Mouse (Mus musculus): ENCODE data around the gene Tkfc.
"Not testable (repeated sequence)": the region's sequence is repeated elsewhere in the genome, so short reads cannot be mapped to it uniquely, and the experiment has no call there.

The Tkfc gene

DNA sequence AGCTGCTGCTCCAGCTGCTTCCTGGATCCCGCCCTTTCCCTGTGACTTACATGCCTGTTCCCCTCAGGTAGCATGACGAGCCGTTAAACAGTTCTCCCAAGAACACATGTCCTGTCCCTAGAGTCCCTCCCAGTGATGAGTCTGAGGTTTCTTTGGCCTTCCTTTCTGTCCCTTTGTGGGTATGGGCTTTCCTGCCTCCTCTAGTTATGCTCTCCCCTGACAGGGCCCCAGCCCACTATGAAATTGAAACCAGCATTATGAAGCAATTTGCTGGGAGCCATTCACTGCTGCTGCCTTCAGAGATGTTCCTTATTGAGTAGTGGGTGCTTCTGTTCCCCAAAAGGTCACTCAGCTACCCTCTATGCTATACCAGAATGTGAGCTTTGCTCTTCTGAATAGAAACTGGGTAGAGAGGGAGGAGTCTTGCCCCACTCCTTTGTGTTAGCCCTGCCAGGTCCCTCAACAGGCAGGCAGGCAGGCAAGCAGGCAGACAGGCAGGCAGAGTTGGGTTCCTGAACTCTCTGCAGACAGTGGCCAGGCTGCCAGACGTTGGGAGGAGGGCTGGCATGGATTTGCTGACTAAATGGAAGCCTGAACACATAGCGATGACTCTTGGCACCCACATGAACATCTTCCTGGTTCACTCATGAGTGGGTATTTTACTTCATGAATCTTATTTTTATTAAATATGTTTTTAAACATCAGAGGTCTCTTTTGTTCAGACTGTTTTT lies 16.2 kb downstream of the Tkfc start:
- DNase-seq (ENCODE audit: low spot score in 2 of 2): no peak

DNA sequence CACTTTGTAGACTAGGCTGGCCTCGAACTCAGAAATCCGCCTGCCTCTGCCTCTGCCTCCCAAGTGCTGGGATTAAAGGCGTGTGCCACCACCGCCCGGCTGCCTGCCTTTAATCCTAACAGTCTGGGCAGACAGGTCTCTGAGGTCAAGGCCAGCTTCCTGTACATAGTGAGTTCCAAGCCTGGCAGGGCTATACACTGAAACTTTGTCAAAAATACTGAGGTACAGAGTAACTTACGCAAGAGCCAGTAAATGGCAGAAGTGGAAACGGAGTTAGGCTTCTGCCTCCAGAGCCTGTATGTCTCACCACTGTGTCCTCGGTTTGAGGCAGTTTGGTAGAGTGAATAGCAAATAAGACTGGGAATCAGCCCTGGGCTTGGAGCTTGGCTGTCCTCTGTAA lies 18.2 kb downstream of the Tkfc start:
- no peak for DNase-seq (ENCODE audit: low spot score in 2 of 2)

DNA sequence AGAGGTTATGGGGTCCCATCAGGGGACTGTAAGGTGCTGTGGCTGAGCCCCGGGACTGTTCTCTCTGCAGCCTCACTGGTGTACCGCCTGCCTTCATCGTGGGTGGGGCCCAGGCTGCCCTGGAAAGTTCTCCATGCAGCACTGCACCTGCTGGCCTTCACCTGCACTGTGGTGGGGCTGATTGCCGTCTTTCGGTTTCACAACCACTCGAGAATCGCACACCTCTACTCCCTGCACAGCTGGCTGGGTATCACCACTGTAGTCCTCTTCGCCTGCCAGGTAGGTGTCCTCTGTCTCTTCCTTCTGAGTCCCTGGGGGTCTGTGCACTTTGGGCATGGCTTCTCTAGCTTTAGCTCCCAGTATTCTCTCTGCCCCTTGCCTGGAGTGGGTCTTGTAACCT lies 20.3 kb downstream of the Tkfc start:
- DNase-seq (ENCODE audit: low spot score in 2 of 2): no peak

DNA sequence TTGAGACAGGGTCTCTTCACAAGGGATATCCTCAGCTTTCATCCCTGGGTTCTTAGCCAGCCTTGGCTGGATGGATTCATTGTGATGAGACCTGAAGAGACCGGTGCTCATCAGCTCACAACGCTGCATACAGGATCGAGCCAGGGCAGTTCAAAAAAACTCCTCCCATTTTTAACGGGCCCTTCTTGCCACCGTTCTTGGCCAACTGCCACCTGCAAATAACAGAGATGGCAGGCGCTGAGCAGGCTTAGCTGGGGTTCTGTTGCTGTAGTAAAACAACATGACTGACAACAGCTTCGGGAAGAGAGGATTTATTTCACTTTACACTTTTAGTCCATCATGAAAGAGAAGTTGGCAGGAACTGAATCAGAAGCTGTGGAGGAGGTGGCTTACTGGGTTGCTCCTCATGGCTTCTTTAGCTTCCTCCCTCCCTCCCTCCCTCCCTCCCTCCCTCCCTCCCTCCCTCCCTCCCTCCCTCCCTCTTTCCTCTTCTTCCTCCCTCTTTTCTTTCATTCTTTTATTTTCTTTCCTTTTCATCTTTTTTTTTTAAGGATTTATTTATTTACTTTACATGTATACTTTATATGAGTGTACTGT lies 21.8 kb downstream of the Tkfc start:
- DNase-seq (ENCODE audit: low spot score in 2 of 2): no peak

DNA sequence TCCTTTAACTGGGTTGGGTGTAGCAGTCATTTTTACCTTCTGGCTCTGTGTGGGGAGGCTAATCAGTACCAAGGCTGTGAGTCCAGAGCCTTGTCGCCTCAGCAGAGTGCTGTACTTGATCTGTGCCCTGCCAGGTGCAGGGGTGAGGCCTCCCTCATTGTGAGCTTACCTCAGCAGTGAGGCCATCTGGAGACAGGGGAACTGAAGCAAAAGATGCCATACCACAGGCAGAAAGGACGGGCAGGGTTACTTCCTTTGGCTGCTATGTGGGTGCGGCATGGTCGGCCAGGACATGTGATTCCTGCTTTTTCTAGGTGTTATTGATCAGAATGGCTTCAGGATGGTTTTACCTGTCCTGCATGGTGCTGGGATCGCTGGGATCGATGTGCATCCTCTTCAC lies 23.5 kb downstream of the Tkfc start:
- DNase-seq (ENCODE audit: low spot score in 2 of 2): no peak

DNA sequence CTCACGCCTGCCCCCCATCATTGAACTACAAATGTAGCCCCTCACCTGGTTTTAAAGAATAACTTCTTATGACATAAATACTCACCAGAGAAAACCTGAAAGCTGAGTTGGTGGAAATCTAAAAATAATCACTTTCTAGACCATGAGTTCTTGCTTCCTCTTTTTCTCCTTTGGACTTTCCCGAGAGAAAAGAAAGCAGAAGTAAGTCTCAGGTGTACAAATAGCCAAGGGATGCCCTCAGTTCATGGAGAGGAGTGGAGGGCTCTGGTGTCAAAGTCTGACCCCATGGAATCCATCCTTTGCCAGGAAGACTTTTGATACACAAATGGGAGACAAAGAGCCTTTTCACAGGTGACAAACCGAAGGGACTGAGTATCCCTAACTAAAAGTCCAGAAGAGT lies 24.7 kb downstream of the Tkfc start:
- no peak for DNase-seq (ENCODE audit: low spot score in 2 of 2)

DNA sequence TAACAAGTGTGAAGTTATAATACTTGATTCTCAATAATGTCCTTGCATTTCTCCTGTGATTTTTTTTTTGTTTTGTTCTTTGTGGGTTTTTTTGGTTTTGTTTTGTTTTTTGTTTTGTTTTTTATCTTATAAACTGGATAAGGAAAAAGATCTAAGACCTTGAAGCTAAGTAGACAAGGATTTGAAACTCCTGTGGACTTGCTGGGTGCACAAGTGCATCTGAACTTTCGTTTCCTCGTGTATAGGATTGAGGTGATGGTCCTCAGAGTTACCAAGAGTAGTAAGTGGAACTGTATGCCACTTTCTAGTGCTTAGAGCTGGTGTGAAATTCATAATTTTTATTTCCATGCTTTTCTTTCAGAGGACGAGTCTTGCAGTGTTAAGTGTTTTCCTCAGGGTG lies 25.4 kb downstream of the Tkfc start:
- DNase-seq (ENCODE audit: low spot score in 2 of 2): no peak

DNA sequence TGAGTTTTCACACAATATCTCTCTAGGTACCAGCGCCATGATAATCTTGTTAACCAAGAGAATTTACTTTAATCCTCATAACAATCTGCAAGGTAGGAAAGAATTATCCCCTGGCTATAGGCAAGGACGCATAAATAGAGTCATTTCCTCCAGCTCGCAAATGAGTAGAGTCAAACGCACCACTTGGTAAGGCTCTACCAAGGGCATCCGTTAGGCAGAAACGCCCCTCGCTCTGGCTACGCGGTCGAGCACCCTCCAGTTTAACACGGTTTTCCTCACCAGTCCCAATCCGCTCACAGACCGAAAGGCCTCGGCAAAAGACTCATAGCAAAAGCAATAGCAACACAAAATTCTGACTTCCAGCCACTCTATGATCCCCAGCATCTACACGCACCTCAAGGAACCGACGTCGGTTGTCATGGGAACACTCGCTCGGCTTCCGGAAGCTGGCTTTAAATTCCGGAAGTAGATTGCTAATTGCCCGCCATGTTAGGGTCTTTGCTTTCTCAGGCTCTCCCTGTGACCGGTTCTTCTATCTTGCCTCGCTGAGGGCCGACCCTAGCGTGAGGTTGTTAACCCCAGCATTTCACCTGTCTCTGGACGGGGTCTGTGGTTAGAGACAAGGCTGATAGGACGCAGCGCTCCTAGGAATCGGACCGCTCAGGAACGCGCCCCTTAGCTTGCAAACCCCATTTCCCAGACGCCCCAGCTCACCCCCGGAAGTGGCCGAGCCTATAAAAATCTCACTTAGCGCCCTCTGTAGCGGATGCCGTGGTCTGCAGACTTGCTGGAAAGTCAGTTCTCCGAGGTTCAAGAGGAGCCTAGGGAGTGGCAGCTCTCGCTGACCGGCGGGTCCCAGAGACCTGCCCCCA lies 28.5 kb downstream of the Tkfc start, which contains the start of the genes Cyb561a3 and Tmem138:
Cyb561a3 (plus strand) TSS at position 483 of the 872 bp plus-strand sequence.
Tmem138 (minus strand) TSS at position 673 of the 872 bp plus-strand sequence.
- peak; percentile 89 to 94 for DNase-seq (ENCODE audit: low spot score in 2 of 2)

DNA sequence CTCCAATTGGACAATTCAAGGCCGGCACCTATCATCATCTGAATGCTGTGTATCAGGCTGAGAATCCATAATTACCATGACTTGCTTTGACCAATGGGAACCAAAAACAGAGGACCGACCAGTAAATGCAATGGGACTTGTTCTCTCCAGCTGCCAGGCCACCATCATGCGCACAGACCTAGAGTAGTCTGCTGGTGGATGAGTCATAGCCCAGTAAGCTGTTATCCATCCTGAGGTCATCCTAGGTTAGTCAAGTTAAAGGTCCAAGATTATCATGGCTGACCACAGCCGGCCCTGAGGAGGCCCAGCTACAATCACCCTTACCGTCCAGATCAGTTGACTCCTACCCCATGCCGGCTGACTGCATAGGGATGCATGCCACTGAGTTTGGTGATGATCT lies 35.8 kb downstream of the Tkfc start:
- no peak for DNase-seq (ENCODE audit: low spot score in 2 of 2)

DNA sequence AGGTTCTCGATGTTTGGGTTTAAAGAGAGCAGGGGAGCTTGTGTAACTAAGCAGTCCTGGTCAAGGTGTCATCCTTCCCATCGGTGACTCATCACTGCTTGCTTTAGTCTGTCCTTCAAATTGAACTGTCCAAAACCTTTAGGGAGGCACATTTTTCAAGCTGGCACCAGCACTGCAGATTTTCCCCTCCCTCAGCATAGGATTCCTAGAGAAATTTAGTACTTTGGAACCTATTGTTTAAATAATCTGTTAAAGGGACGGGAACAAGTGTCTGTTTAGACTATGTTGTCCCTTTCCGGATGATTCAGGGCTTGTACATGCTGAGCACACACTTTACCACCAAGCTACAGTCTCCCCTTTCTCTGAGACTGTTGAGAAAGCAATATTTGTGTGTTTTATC lies 40.2 kb downstream of the Tkfc start:
- no peak for DNase-seq (ENCODE audit: low spot score in 2 of 2)

DNA sequence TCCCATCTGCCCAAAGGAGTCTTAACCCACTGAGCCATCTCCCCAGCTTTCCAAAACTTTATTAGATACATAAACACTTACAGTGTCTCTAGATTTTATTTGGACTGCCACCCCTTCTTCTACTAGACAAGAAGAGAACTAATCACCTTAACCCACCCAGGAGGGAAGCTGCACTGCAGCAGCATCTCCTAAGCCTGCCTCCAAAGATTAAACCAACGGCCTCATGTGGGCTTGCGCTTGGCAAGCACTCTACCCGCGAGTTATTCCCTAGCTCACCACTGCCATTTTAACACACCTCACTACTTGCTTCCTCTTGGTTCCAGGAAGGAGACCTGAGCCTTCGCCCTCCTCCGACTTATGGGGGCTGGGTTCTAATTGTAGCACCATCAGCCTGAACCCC lies 41.2 kb downstream of the Tkfc start:
- no peak for DNase-seq (ENCODE audit: low spot score in 2 of 2)

DNA sequence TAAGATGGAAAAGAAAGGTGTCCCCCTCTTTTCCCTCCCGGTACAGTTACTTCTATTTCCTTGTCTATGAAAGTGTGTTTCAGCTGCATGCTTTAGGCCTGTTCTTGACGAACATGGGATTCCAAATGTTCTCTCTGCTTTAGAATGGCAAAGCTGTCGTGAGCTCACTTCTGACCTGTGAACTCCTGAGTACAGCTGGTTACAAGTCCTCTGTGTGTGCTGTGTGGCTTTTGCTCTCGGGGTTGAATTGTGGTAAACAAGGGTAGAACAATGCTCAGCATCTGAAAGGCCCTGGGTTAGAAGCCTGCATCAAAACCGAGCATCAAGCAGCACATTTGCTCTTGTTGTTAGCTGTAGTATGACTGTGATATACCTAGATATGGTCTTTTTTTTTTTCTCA lies 43.1 kb downstream of the Tkfc start:
- no peak for DNase-seq (ENCODE audit: low spot score in 2 of 2)

DNA sequence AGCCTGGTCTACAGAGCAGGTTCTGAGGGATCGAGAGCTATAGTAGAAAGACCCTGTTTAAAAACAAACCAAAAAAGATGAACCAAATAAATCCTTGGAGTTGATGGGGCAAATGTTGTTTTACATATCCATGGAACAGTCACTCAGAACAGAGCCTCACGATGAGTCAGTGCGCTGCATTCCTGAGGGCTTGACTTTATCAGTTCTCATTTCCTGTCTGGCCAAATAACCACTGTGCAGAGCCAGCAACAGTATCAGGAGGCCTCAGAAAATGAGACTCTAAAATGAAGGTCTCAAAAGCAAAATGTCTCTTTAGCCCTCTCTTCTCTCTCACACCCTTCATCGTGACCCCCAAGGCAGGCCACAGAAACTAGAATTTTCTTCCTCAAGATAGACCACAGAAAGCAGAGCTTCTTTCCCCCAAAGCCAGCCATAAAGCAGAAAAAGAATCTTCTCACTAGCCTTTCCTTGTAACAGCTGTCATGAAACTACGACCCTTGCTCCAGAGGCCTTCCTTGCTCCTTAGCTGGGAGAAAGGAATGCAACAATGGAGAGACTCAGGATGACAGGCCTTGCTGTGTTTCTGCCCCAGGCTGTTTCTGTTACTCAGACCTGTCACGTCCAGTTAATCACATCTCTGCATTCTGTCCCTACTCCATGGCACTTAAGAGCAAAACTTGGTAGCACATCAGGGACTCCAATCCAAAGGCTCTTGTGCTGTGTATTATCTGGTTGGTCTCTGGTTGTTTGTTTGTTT lies 43.7 kb downstream of the Tkfc start:
- DNase-seq (ENCODE audit: low spot score in 2 of 2): no peak

DNA sequence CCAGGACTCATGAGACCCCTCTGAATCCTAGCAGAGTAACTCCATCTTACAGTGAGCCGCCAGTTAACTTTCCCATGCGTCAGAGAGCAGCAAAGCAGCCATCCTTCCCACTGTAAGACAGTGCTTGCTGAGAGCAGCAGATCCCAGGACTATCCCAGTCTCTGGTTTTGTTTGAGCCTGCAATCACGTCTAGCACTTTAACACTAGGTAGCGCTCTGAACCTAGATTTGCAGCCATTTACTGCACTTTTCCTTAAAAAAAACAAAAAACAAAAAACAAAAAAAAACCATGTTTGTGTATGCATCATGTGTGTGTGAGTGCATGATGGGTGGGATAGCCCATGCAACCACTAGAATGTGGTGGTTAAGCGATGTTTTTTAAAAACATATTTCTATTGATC lies 45.3 kb downstream of the Tkfc start:
- DNase-seq (ENCODE audit: low spot score in 2 of 2): no peak

DNA sequence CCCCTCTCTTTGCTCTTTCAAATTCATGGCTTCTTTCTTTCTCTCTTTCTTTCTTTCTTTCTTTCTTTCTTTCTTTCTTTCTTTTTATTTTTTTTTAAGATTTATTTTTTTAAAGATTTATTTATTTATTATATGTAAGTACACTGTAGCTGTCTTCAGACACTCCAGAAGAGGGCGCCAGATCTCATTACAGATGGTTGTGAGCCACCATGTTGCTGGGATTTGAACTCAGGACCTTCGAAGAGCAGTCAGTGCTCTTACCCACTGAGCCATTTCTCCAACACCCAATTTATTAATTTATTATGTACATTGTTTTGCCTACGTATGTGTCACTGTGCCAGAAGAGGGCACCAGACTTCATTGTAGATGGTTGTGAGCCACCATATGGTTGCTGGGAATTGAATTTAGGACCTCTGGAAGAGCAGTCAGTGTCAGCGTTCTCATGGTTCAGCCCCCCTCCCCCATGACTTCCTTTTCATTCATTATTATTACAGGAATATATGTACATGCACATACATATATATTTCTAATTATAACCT lies 47.5 kb downstream of the Tkfc start:
- not testable (repeated sequence) for DNase-seq (ENCODE audit: low spot score in 2 of 2)

DNA sequence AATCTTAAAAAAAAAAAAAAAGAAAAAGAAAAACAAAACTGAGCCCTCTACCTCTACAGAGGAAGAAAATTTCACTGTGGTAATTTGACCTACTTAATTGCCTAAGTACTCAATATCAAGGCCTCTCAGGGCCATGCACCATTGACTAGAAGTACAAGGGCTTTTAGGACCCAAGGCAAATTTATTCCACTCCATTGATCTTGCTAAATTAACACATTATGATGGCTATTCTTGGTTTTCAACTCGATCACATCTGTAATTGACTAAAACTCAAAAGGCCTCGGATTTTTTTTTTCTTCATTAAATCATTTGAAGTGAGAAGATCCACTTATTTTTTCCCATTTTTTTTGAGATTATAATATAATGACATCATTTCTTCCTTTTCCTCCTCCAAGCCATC lies 48.0 kb downstream of the Tkfc start:
- DNase-seq (ENCODE audit: low spot score in 2 of 2): no peak

DNA sequence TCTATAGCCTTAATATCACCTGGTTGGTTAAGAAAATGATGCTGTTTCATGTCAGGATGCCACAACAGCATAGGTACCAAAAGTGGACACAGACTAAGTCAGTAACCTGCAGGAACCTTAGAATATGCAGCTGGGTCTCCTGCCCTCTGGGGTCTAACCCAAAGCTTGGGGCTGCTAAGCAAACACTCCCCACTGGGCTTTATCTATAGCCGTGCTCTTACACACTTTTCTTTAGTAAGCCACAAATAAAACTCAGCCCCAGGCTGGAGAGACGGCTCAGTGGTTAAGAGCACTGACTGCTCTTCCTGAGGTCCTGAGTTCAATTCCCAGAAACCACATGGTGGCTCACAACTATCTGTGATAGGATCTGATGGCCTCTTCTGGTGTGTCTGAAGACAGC lies 48.5 kb downstream of the Tkfc start:
- DNase-seq (ENCODE audit: low spot score in 2 of 2): no peak

DNA sequence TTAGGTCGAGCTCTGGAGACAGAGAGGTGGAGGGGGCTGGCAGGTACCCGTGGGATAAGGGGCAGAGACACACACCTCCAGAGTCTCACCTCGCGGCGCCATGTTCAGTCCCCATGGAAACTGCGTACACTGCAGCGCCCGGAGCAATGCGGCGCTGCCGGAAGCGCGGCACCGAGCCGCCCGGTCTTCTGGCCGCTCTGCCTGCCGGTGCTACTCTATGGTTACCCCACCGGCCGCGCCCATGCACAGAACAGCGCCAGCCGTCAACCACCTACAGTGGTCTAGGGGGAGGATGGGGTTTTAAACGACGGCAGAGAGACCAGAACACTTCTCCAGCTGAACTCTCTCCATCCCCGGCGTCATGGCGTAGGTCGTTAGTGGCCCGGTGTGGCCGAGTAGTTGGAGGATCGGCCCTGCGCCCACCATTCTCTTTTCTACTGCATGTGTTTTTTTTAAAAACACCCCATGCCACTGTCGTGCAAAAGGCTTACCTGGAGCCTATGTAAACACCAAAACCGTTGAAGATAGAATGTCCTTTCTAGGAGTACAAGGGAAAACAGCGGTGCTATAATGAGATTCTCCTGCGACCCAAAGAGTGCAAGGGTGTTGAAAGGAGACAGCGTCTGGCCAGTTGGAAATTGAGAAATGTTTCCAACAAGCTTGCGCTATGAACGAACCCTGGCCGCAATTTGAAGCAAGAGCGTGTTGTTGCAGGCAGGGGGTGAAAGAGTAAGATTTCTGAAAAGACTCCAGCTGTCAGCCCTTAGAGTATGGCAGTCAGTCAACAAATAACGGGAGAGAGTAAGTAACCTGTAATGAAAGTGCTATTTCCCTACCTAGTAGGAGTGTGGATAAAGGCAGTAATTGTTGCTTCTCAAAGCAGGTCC lies 49.6 kb downstream of the Tkfc start, which contains the start of gene Tmem216:
Tmem216 (minus strand) TSS at position 615 of the 887 bp plus-strand sequence.
- peak; percentile 81 to 82 for DNase-seq (ENCODE audit: low spot score in 2 of 2)

DNA sequence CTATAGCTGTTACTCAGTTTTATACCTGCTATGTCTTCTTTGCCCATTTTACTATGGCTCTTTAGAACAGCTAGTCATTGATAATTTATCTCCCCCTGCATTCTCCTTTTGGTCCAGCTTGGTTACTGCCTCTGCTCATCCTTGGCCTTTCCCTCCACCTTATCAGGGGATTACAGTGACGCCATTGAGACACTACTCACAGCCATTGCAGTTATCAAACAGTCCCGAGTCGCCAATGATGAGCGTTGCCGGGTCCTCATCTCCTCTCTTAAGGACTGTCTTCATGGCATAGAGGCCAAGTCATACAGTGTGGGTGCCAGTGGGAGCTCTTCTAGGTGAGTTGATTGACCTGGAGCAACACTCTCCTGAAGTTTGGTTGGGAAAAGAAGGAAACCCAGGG lies 66.0 kb downstream of the Tkfc start:
- DNase-seq (ENCODE audit: low spot score in 2 of 2): no peak

Data from right cerebral cortex, postnatal 36 days (tissue).